Comparison of ENCODE assay signal across 25 mouse cellular contexts in genomic region chr9:51523471-51523870, GRCm38 (mm10).
DNase-seq lines count a peak whose midpoint lies in the region; ATAC-seq and TF ChIP-seq lines count a peak whose summit lies in the region.
"Had no signal": no experiment of that assay in that cellular context is flagged by ENCODE, and none has a peak within 500 bp of the region (broad histone marks: within the 10 kb centered on the region; RNA-seq: fewer than 3 reads in every experiment).

No protein-coding gene starts in this region.

- no peaks in the 10 kb centered on the region for H3K4me1 ChIP-seq in hindbrain, embryonic 11.5 days (replicated peaks; ENCODE audit: control insufficient read depth, insufficient read depth, low read length)
- H3K4me1 ChIP-seq in hindbrain, postnatal 0 days (ENCODE audit: insufficient read depth, low read length): no peaks in the 10 kb centered on the region
- H3K4me1 ChIP-seq in forebrain, embryonic 15.5 days: no peaks in the 10 kb centered on the region
- H3K4me1 ChIP-seq: forebrain, embryonic 13.5 days; heart, embryonic 13.5 days; liver, embryonic 13.5 days had no signal

- DNase-seq in gastrocnemius, adult 18-20 months (ENCODE audit: low spot score): peak; percentile 43
- DNase-seq in gastrocnemius, postnatal 10 days: no peak
- peak; percentile 1 for DNase-seq in hindbrain, embryonic 11.5 days (ENCODE audit: low spot score)
- no peak for DNase-seq in hindbrain, postnatal 0 days (ENCODE audit: low spot score)
- DNase-seq in Muller cell, postnatal 12 days (ENCODE audit: inconsistent ontology term): peak; percentile 68
- peak; percentile 10 for DNase-seq in embryo, embryonic 9.5 days (ENCODE audit: extremely low spot score)
- DNase-seq in retina, embryonic 14.5 days (ENCODE audit: low spot score): no peak
- DNase-seq: adrenal gland, postnatal 36 days; cerebellum, adult 18-20 months; cerebellum, postnatal 14 days; heart, postnatal 10 days; kidney, adult 8-10 months; kidney, postnatal 10 days; layer of hippocampus, postnatal 36 days; left cerebral cortex, postnatal 4 days; liver, embryonic 13.5 days; lung, postnatal 14 days; midbrain, embryonic 14.5 days; right cerebral cortex, postnatal 25 days; spleen, adult 18-20 months; thymus, postnatal 25 days had no signal

- no peak overlapping the region for H3K4me3 ChIP-seq in hindbrain, embryonic 11.5 days (ENCODE audit: low read depth, low read length)
- no peak overlapping the region for H3K4me3 ChIP-seq in hindbrain, postnatal 0 days (ENCODE audit: low read length)
- no peak overlapping the region for H3K4me3 ChIP-seq in forebrain, embryonic 15.5 days
- H3K4me3 ChIP-seq: forebrain, embryonic 13.5 days; heart, embryonic 13.5 days; liver, embryonic 13.5 days had no signal

- H3K27me3 ChIP-seq in hindbrain, embryonic 11.5 days (ENCODE audit: control insufficient read depth, insufficient read depth, low read length): no peaks in the 10 kb centered on the region
- no peaks in the 10 kb centered on the region for H3K27me3 ChIP-seq in hindbrain, postnatal 0 days (ENCODE audit: insufficient read depth, low read length)
- H3K27me3 ChIP-seq in forebrain, embryonic 15.5 days: no peaks in the 10 kb centered on the region
- H3K27me3 ChIP-seq: forebrain, embryonic 13.5 days; heart, embryonic 13.5 days; liver, embryonic 13.5 days had no signal

- no peak overlapping the region for H3K9ac ChIP-seq in hindbrain, embryonic 11.5 days (ENCODE audit: low read depth, low read length)
- no peak overlapping the region for H3K9ac ChIP-seq in hindbrain, postnatal 0 days (replicated peaks; ENCODE audit: low read length)
- no peak overlapping the region for H3K9ac ChIP-seq in forebrain, embryonic 15.5 days (replicated peaks)
- H3K9ac ChIP-seq: forebrain, embryonic 13.5 days; heart, embryonic 13.5 days; liver, embryonic 13.5 days had no signal

- H3K27ac ChIP-seq in hindbrain, embryonic 11.5 days (ENCODE audit: low read depth, low read length): no peak overlapping the region
- no peak overlapping the region for H3K27ac ChIP-seq in hindbrain, postnatal 0 days
- H3K27ac ChIP-seq in forebrain, embryonic 15.5 days (replicated peaks): no peak overlapping the region
- H3K27ac ChIP-seq: forebrain, embryonic 13.5 days; heart, embryonic 13.5 days; liver, embryonic 13.5 days had no signal

- H3K9me3 ChIP-seq in hindbrain, embryonic 11.5 days (ENCODE audit: control insufficient read depth, low read length): no peaks in the 10 kb centered on the region
- no peaks in the 10 kb centered on the region for H3K9me3 ChIP-seq in hindbrain, postnatal 0 days (ENCODE audit: low read length)
- no peaks in the 10 kb centered on the region for H3K9me3 ChIP-seq in forebrain, embryonic 15.5 days
- H3K9me3 ChIP-seq: forebrain, embryonic 13.5 days; heart, embryonic 13.5 days; liver, embryonic 13.5 days had no signal

- no peaks in the 10 kb centered on the region for H3K36me3 ChIP-seq in hindbrain, embryonic 11.5 days (ENCODE audit: control insufficient read depth, insufficient read depth, low read length)
- no peaks in the 10 kb centered on the region for H3K36me3 ChIP-seq in hindbrain, postnatal 0 days (ENCODE audit: insufficient read depth, low read length)
- no peaks in the 10 kb centered on the region for H3K36me3 ChIP-seq in forebrain, embryonic 15.5 days
- H3K36me3 ChIP-seq: heart, embryonic 13.5 days; liver, embryonic 13.5 days had no signal

- ATAC-seq in hindbrain, embryonic 11.5 days (ENCODE audit: low FRiP score): no peak
- no peak for ATAC-seq in hindbrain, postnatal 0 days
- no peak for ATAC-seq in forebrain, embryonic 15.5 days (replicated peaks)
- ATAC-seq: forebrain, embryonic 13.5 days; intestine, embryonic 16.5 days had no signal

- TF ChIP-seq CTCF in hindbrain, postnatal 0 days (IDR thresholded peaks at IDR 0.05; ENCODE audit: low read depth): no peak

- no peak overlapping the region for H3K4me2 ChIP-seq in hindbrain, embryonic 11.5 days (replicated peaks; ENCODE audit: low read depth, low read length)
- H3K4me2 ChIP-seq in hindbrain, postnatal 0 days (ENCODE audit: low read depth, low read length): no peak overlapping the region
- no peak overlapping the region for H3K4me2 ChIP-seq in forebrain, embryonic 15.5 days (replicated peaks)
- H3K4me2 ChIP-seq: forebrain, embryonic 13.5 days; heart, embryonic 13.5 days; liver, embryonic 13.5 days had no signal

Comparison
In these comparisons a context has a peak if more than half of its experiments do, and no peak if none do; other contexts are left out.
1. DNase-seq: peak in gastrocnemius, adult 18-20 months (single experiment), hindbrain, embryonic 11.5 days (single experiment), Muller cell, postnatal 12 days (single experiment) and embryo, embryonic 9.5 days (single experiment); none in gastrocnemius, postnatal 10 days (single experiment), hindbrain, postnatal 0 days (single experiment) and retina, embryonic 14.5 days (single experiment).